Mouse (Mus musculus) limb, embryonic 14.5 days (tissue): Measurements from ENCODE around the gene Sez6l. TPM values are rescaled to one million over a fixed set of nuclear protein-coding genes. Genes with fewer than 3 reads are reported as not detected.

Experiments used
- ATAC-seq: fragments of 200-750 bp; cut with Nextera tagmentation; 2 replicates; pipeline ENCODE4 v1.8.0; 2017; ENCODE audit warnings: low read depth, moderate number of reproducible peaks, moderate TSS enrichment; ENCODE audit not compliant: low FRiP score
- DNase-seq: peaks from one replicate; pipeline ENCODE4 v3.0.0-alpha.2; 2015; ENCODE audit warnings: low spot score
- H3K27ac ChIP-seq: fragments of 300-500 bp; sonication (generic); replicated peaks from 2 replicates; pipeline ENCODE4 v1.5.1; 2014; ENCODE audit warnings: low read depth, mild to moderate bottlenecking, low read length, moderate library complexity, mixed read lengths
- H3K27me3 ChIP-seq: fragments of 300-500 bp; sonication (generic); 2 replicates; pipeline ENCODE4 v1.6.1; 2014; ENCODE audit warnings: low read length, mixed read lengths; ENCODE audit not compliant: control insufficient read depth, insufficient read depth
- H3K36me3 ChIP-seq: fragments of 300-500 bp; sonication (generic); 2 replicates; pipeline ENCODE4 v1.6.1; 2014; ENCODE audit warnings: mild to moderate bottlenecking, low read length, moderate library complexity, mixed read lengths; ENCODE audit not compliant: control insufficient read depth, insufficient read depth
- H3K4me1 ChIP-seq: fragments of 300-500 bp; sonication (generic); 2 replicates; pipeline ENCODE4 v1.6.1; 2014; ENCODE audit warnings: antibody characterized with exemption, low read length, mixed read lengths; ENCODE audit not compliant: control insufficient read depth, insufficient read depth
- H3K4me2 ChIP-seq: fragments of 300-500 bp; sonication (generic); replicated peaks from 2 replicates; pipeline ENCODE4 v1.6.1; 2014; ENCODE audit warnings: low read depth, mild to moderate bottlenecking, low read length, moderate library complexity; ENCODE audit not compliant: severe bottlenecking
- H3K4me3 ChIP-seq: fragments of 300-500 bp; sonication (generic); replicated peaks from 2 replicates; pipeline ENCODE4 v1.5.1; 2014; ENCODE audit warnings: low read length
- H3K9ac ChIP-seq: fragments of 300-500 bp; sonication (generic); 2 replicates; pipeline ENCODE4 v1.6.1; 2014; ENCODE audit warnings: mild to moderate bottlenecking, low read depth, low read length, moderate library complexity; ENCODE audit not compliant: severe bottlenecking
- H3K9me3 ChIP-seq: fragments of 300-500 bp; sonication (generic); 2 replicates; pipeline ENCODE4 v1.6.1; 2016; ENCODE audit warnings: low read length; ENCODE audit not compliant: control insufficient read depth
- POLR2A ChIP-seq: fragments of 200-500 bp; IDR thresholded peaks from 2 replicates; pipeline ENCODE4 v1.8.0; 2012; ENCODE audit warnings: inconsistent platforms, mild to moderate bottlenecking, moderate library complexity, borderline replicate concordance; ENCODE audit not compliant: insufficient read depth, insufficient read length; ENCODE audit errors: extremely low read depth
- WGBS: fragments of 180-500 bp; shearing (Covaris S2); extraction: QIAGEN DNeasy Blood & Tissue Kit; methylation state at CpG from one replicate; pipeline ENCODE4 v1.1.7; 2014; 5-methylcytosine and 5-hydroxymethylcytosine counted together
- polyA plus RNA-seq, 2 experiments: library from polyadenylated mRNA; depleted of rRNA in 1 of 2; stranded (reverse) in 1 of 2; unstranded in 1 of 2; fragments of >200 nt; fragmentation: Nextera tagmentation in 1 of 2; extraction: Ambion mirVana in 1 of 2; gene quantifications; 2 replicates each; pipeline versions ENCODE4 v1.2.1 to v1.2.3; 2012 to 2014

Gene Sez6l
- polyA plus RNA-seq, 2 experiments, result 0.89 to 1.8 TPM

GRCm38 (mm10) chr5:112394779-112395443, 182.1 kb downstream of the Sez6l start, which contains the start of gene Asphd2:
Asphd2 (minus strand) TSS chr5:112394866.
- Histone ChIP-seq H3K4me1 (peaks cover 7% of the 10 kb centered on the region), H3K27ac (peak within 1 kb of the TSS; percentile 61), H3K27me3 (no peaks in the 10 kb centered on the region; the same call in 1 of the 2 replicates), H3K9ac (peak within 1 kb of the TSS; percentile 68), H3K4me2 (peak within 1 kb of the TSS; percentile 68), H3K4me3 (peak within 1 kb of the TSS; percentile 57), H3K36me3 (peaks cover 14% of the 10 kb centered on the region; the same call in 1 of the 2 replicates), H3K9me3 (no peaks in the 10 kb centered on the region)
- ATAC-seq (peak; percentile 89), DNase-seq (peak; percentile 76)
- 0 out of 2 replicates have a peak, but pooled peaks have one; percentile 8 for TF ChIP-seq POLR2A
- whole genome bisulfite sequencing, result 4% methylated on average over 29 of the region's 67 CpGs

- 0% methylated on average over 22 of the region's 28 CpGs for WGBS
- peak overlapping the region; percentile 68 for H3K4me2 ChIP-seq
- peak overlapping the region; percentile 68 for H3K9ac ChIP-seq
- H3K27me3 ChIP-seq, result no peaks in the 10 kb centered on the region; the same call in 1 of the 2 replicates
- H3K36me3 ChIP-seq, result peaks cover 15% of the 10 kb centered on the region; the same call in 1 of the 2 replicates
- H3K4me3 ChIP-seq, result peak overlapping the region; percentile 57
- H3K4me1 ChIP-seq, result peaks cover 7% of the 10 kb centered on the region
- DNase-seq (no peak), ATAC-seq (peak; percentile 66)
- TF ChIP-seq POLR2A, result no peak
- no peak overlapping the region for H3K27ac ChIP-seq
- no peaks in the 10 kb centered on the region for H3K9me3 ChIP-seq
Observed at GRCm38 (mm10) chr5:112394415-112394763, 182.6 kb downstream of the Sez6l start.

GRCm38 (mm10) chr5:112393741-112394414, 183.1 kb downstream of the Sez6l start:
- Histone ChIP-seq H3K4me2 (peak overlapping the region; percentile 68), H3K27ac (no peak overlapping the region), H3K9ac (peak overlapping the region; percentile 68), H3K9me3 (no peaks in the 10 kb centered on the region), H3K36me3 (peaks cover 15% of the 10 kb centered on the region; the same call in 1 of the 2 replicates), H3K27me3 (no peaks in the 10 kb centered on the region; the same call in 1 of the 2 replicates), H3K4me3 (peak overlapping the region; percentile 57), H3K4me1 (peaks cover 7% of the 10 kb centered on the region)
- no peak for DNase-seq
- WGBS, result 10% methylated on average over 18 of the region's 18 CpGs
- ATAC-seq, result no peak
- TF ChIP-seq POLR2A, result no peak

DNA sequence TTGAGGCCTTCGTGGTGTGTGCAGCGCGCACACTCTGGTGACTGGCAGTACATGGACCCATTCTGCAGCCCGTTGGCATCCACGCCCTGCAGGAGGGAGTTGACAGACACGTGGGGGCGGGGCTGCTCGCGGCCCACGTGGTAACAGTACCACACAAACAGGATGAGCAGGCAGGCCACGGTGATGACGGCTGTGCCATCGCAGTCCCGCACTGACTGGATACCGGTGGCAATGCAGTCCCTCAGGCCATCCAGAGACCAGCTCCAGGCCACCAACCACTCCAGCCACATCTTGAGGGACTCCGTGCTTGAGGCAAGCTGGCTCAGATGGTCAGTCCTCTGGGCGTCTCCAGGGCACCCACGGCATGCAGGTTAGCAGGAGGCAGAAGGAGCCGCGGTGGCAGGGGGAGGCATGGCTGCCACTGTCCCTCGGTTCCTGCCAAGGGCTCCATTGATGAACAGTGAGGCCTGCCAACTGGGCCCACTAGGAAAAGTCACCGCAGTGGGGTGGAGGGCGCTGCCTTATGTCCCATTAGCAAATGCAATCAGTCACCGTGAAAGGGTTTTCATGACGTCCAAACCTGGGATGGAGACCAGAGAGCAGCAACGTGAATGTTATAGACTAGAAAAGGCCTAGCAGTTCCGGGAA, 185.2 kb downstream of the Sez6l start:
- no peak for TF ChIP-seq POLR2A
- 74% methylated on average over 27 of the region's 27 CpGs for WGBS
- no peak for ATAC-seq
- Histone ChIP-seq H3K9me3 (no peaks in the 10 kb centered on the region), H3K27ac (no peak overlapping the region), H3K4me2 (no peak overlapping the region), H3K4me3 (no peak overlapping the region), H3K9ac (no peak overlapping the region), H3K4me1 (peaks cover 7% of the 10 kb centered on the region), H3K36me3 (peaks cover 15% of the 10 kb centered on the region; the same call in 1 of the 2 replicates), H3K27me3 (no peaks in the 10 kb centered on the region; the same call in 1 of the 2 replicates)
- DNase-seq, result no peak

GRCm38 (mm10) chr5:112391002-112391401, 186.0 kb downstream of the Sez6l start:
- H3K9me3 ChIP-seq, result no peaks in the 10 kb centered on the region
- ATAC-seq (no peak), DNase-seq (no peak)
- peaks cover 7% of the 10 kb centered on the region for H3K4me1 ChIP-seq
- no peak overlapping the region for H3K4me2 ChIP-seq
- no peak overlapping the region for H3K4me3 ChIP-seq
- no peaks in the 10 kb centered on the region; the same call in 1 of the 2 replicates for H3K27me3 ChIP-seq
- H3K9ac ChIP-seq, result no peak overlapping the region
- no peak for TF ChIP-seq POLR2A
- H3K27ac ChIP-seq, result no peak overlapping the region
- whole genome bisulfite sequencing, result 53% methylated on average over 16 of the region's 16 CpGs
- peaks cover 15% of the 10 kb centered on the region; the same call in 1 of the 2 replicates for H3K36me3 ChIP-seq
